Mouse (Mus musculus) Patski (cell line): ENCODE results near the gene Mecr. TPM values are rescaled to one million over a fixed set of nuclear protein-coding genes. Genes with fewer than 3 reads are reported as not detected.
"Not testable (repeated sequence)": the region's sequence is repeated elsewhere in the genome, so short reads cannot be mapped to it uniquely, and the experiment has no call there.

Experiments
- ATAC-seq: fragments of 100-300 bp; one replicate; pipeline ENCODE4 v1.8.0; 2021
- CTCF ChIA-PET: fragments of 350-600 bp; sonication (Branson Sonifier 250); formaldehyde crosslinking; loops from one replicate; lab custom pipeline; 2022; ENCODE audit warnings: inconsistent platforms; lab: Charles Lee
- POLR2A ChIA-PET: fragments of 350-600 bp; sonication (Branson Sonifier 250); formaldehyde crosslinking; loops from one replicate; lab custom pipeline; 2022; ENCODE audit warnings: antibody characterized with exemption, inconsistent platforms; lab: Charles Lee
- DNase-seq: peaks from one replicate; pipeline ENCODE4 v3.0.0-alpha.2; 2011; ENCODE audit warnings: low read depth, low spot score
- H3K27me3 ChIP-seq: fragments of 371-371 bp; one replicate; pipeline ENCODE4 v1.5.1; 2021
- CTCF ChIP-seq: fragments of 100-300 bp; IDR thresholded peaks from one replicate; pipeline ENCODE4 v1.5.1; 2021
- in situ Hi-C: fragments of 300-500 bp; cut with MboI; formaldehyde crosslinking; loops from 3 replicates; pipeline ENCODE4 v1.11.1; 2018; ENCODE audit warnings: low pct_unique_long_range_greater_than_20kb, mixed read lengths
- polyA plus RNA-seq: library from polyadenylated mRNA; unstranded; gene quantifications from one replicate; pipeline ENCODE4 v1.2.3, GENCODE M21; 2021

The Mecr gene
- 17.0 TPM for polyA plus RNA-seq

DNA sequence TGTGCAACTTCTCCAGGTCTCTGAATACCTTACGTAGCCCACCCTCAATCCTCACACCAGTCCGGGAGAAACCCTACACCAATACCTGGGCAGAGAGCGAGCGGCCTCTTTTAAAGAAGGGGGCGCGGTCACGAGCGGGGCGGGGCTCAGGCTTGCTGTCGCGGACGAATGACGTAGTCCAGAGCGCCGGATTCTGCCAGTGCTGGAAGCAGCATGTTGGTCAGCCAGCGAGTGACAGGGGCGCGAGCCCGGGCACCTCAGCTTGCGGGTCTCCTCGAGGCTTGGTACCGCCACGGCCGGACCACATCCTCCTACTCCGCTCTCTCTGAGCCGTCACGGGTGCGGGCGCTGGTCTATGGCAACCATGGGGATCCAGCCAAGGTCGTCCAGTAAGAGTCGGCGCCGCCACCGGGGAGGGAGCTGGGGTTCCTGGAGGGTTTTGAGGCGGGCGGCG lies at the start of gene Mecr:
TSS of gene Mecr (plus strand) at position 181 of the 454 bp plus-strand sequence.
- in situ Hi-C loops: loop anchor here (25.0 kb wide), 1 partner anchor 1056 kb away; the partner anchor contains the start of gene Sdc3
- TF ChIP-seq CTCF: no peak
- ATAC-seq (no peak), DNase-seq (peak; percentile 19)
- POLR2A ChIA-PET: no interaction called here
- CTCF ChIA-PET: no interaction called here
- H3K27me3 ChIP-seq: peaks cover 5% of the 10 kb centered on the region

DNA sequence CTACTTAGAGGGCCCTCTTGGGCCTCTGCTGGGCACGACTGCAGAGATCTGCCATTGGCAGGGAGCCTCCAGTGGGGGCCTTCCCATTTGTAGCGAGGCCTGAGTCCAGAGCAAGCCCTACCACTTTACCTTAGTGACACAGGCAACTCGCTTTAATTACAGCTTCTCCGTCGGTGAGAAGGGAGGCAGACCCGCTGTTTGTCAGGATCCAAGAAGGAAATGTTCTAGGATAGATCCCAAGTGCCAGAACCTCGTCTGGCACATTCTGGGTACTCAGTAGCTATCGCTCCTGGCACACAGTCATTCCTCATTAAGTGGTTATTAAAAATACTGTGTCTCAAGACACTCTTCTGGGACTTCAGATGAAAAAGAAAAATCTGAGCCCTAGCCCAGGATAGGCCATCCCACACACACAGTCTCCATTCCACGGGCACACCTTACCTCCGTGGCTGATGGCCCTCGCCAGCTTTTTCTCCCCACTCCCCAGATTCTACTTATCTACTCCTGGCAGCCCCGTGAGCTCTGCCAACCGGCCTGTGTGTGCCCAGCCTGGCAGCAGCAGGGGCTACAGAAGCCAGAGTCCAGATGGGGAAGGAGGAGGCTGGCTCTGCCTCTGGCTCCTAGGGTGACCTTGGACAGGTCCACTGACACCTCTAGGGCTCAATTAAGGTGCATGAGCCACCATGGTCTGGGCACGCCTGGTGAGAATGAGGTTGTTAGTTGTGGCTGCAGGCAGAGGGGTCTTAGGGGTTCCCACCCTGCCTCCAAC lies 46.8 kb upstream of the Mecr start:
- CTCF ChIA-PET: no interaction called here
- no peak for DNase-seq
- ATAC-seq: no peak
- no peaks in the 10 kb centered on the region for H3K27me3 ChIP-seq
- TF ChIP-seq CTCF: no peak
- POLR2A ChIA-PET: no interaction called here
- in situ Hi-C loops: no loop called here

DNA sequence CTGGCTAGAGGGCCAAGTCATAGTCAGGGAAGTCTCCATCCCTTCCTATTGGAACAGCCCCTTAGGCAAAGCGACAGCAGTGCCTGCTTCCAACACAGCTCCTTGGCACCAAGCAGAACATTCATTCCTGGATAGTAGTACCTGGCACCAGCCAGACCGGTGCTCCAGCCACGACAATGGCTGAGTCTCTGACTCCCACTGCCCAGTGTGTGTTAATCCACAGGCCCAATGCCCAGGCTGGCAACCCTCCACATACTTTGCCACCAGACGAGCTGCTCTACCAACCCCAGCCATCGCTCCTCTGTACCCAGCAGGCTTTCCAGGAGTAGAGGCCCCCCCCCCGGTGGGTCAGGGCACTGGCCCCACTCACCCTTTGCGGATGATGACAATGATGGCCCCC lies 45.8 kb upstream of the Mecr start:
- in situ Hi-C loops: no loop called here
- ChIA-PET POLR2A (no interaction called here), CTCF (no interaction called here)
- no peak for TF ChIP-seq CTCF
- no peak for DNase-seq
- no peak for ATAC-seq
- no peaks in the 10 kb centered on the region for H3K27me3 ChIP-seq

DNA sequence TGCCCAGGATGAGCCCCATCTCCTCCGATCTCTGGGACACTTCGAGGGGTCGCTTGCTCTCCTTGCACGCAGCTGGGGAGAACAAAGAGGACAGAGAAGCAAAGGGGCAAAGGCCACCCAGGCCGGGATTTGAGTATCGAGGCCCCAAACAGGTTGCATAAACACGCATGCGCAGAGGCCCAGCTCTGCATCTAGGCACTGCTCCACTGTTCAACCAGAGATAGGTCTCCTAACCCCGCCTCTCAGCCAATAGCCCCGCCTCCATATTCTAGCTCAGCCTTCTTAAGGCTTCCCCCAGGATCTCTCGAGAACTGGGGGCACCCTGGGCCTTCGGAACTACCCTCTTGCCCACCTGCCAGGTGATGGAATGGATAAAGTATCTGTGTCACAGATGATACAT lies 45.4 kb upstream of the Mecr start:
- CTCF ChIA-PET: no interaction called here
- DNase-seq (no peak), ATAC-seq (no peak)
- no peak for TF ChIP-seq CTCF
- in situ Hi-C loops: no loop called here
- H3K27me3 ChIP-seq: no peaks in the 10 kb centered on the region
- POLR2A ChIA-PET: no interaction called here

DNA sequence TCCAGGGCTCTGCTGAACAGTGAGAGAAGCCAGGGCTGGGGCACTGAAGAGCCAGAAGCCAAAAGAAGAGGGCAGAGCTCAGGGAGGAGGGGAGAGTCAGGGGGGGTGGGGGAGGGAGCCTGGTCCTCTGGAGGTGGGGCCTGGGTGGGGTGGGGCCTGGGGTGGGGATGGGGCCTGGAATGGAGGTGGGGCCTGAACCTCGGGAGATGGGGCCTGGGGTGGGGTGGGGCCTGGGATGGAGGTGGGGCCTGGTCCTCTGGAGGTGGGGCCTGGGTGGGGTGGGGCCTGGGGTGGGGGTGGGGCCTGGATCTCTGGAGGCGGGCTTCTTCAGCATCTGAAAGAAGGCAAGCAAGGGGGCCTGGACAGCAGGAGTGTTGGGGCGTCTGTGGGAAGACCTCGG lies 44.3 kb upstream of the Mecr start:
- ChIA-PET CTCF (no interaction called here), POLR2A (no interaction called here)
- no peak for TF ChIP-seq CTCF
- no peak for ATAC-seq
- in situ Hi-C loops: no loop called here
- no peak for DNase-seq
- H3K27me3 ChIP-seq: no peaks in the 10 kb centered on the region

DNA sequence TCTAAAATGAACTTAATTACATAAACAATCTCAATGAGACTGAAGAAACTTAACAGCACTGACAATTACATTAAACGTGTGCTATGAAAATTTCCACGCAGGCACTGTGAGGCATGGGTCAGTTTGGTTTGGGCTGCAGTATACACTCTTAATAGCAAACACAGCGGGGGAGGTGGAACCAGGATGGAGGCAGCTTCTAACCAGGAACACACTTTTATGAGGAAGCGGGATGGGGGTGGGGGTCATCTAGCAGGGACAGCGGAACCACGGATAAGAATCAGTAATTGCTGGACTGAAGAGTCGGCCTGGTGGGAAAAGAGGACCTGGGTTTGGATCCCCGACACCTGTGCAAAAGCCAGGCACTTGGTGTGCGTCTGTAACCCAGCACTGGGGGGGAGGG lies 39.4 kb upstream of the Mecr start:
- no peak for ATAC-seq
- POLR2A ChIA-PET: no interaction called here
- TF ChIP-seq CTCF: no peak
- no peaks in the 10 kb centered on the region for H3K27me3 ChIP-seq
- DNase-seq: no peak
- CTCF ChIA-PET: no interaction called here
- in situ Hi-C loops: no loop called here

DNA sequence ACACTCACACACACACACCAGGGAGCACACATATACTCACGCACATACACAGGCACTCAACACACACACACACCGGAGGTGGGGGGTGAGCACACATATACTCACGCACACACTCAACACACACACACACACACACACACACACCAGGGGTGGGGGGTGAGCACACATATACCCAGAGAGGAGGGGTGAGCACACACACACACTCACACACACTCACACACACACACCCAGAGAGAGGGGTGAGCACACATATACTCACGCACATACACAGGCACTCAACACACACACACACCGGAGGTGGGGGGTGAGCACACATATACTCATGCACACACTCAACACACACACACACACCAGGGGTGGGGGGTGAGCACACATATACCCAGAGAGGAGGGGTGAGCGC lies 38.5 kb upstream of the Mecr start:
- CTCF ChIA-PET: not testable (repeated sequence)

DNA sequence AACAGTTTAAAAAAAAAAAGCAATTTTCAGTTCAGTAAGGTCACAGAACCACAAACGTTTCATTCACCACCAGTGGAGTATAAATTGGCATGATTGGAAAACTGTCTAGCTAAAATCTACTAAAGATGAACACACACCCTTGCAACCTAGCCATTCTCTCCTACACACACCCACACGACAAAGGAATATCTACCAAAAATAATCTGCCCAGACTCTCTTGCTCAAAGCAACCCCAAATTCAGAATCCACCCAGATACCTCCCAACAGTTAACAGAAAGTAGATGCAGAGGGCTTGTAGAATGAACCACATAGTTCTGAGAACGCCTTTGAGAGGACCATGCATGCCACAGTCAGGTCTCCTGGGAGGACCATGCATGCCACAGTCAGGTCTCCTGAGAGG lies 38.0 kb upstream of the Mecr start:
- no peaks in the 10 kb centered on the region for H3K27me3 ChIP-seq
- ATAC-seq (no peak), DNase-seq (no peak)
- in situ Hi-C loops: no loop called here
- POLR2A ChIA-PET: no interaction called here
- CTCF ChIA-PET: no interaction called here
- TF ChIP-seq CTCF: no peak

More for the DNA sequence above, 38.5 kb upstream of the Mecr start:
- H3K27me3 ChIP-seq, in situ Hi-C loops, ATAC-seq, DNase-seq, POLR2A ChIA-PET: not testable (repeated sequence)

DNA sequence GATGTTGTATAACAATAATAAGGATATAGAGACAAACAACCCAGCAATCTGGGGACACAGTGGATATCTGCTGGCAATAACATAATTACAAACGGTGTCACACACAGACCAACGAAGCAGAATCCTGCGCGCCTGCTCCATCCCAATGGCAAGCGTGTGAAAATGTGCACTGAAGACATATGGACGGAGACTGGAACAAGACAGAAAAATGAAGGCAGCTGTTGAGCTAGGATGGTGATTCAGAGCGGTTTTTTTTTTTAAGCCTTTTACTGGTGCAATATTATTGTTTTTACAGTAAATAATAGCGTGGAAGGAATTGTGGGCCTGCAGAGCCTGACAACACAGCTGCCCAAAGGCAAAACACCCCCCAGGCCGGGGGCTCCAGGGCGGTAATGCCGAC lies 30.8 kb upstream of the Mecr start:
- DNase-seq: no peak
- POLR2A ChIA-PET: no interaction called here

DNA sequence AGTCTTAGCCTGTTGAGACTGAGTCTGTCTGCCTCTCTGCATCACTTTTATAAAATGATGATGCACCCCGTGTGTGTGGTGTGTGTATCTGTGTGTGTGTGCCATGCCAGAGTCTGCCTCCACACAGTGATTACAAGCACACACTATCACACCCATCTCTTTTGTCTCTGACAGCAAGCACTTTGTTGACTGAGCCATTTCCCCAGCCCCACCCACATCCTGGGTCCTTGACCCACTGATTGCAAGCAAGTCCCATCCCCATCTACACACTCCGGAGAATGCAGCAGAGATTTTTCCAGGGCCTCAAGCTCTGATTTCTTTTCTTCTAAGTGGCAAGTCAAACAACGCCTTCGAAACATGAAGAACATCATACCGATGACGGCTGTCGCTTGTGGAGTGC lies 29.5 kb upstream of the Mecr start:
- no peak for TF ChIP-seq CTCF
- no peak for DNase-seq

More for the DNA sequence above, 30.8 kb upstream of the Mecr start:
- no peak for ATAC-seq
- no peaks in the 10 kb centered on the region for H3K27me3 ChIP-seq
- CTCF ChIA-PET: no interaction called here
- no peak for TF ChIP-seq CTCF
- in situ Hi-C loops: no loop called here

DNA sequence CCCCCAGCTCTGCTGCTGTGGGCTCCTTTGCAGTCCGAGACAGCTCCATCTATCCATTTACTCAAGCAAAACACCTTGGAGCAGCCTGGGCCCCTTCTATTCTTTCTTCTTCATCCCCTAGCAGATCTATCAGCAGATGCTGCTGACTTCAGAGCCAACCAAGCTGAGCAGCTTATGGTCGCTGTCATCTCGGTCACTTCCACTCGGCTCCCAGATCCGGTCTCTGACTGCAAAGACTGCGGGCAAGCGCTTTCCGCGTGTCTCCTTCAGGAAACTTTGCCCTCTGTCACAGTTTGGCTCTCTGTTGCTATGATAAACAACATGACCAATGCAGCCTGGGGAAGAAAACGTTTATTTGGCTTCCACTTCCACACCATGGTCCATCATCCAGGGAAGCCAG lies 28.4 kb upstream of the Mecr start:
- in situ Hi-C loops: no loop called here
- POLR2A ChIA-PET: no interaction called here
- TF ChIP-seq CTCF: no peak
- DNase-seq (no peak), ATAC-seq (no peak)
- no peaks in the 10 kb centered on the region for H3K27me3 ChIP-seq
- CTCF ChIA-PET: no interaction called here

More for the DNA sequence above, 29.5 kb upstream of the Mecr start:
- ChIA-PET POLR2A (no interaction called here), CTCF (no interaction called here)
- ATAC-seq: no peak
- no peaks in the 10 kb centered on the region for H3K27me3 ChIP-seq
- in situ Hi-C loops: no loop called here

DNA sequence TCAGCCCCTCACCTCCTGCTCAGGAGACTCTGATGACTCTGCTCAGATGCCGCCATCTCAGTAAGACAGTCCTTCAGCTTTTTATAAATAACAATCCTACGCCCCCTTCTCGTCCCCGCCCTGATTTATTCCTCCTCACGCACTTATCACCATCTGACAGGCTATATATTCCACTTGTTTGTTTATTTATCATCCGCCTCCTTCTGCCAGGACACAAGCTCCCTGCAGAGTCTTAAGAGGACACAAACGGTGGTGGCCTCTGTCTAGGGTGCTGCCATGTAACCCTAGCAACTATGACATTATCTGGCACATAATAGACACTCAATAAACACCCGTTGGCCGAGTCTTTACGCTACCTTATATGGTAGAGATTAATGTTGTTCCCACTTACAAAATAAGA lies 27.5 kb upstream of the Mecr start:
- in situ Hi-C loops: no loop called here
- ChIA-PET CTCF (no interaction called here), POLR2A (no interaction called here)
- DNase-seq (no peak), ATAC-seq (no peak)
- no peak for TF ChIP-seq CTCF
- H3K27me3 ChIP-seq: no peaks in the 10 kb centered on the region
